Mouse (Mus musculus) stomach, postnatal 0 days (tissue): Measurements from ENCODE around the gene Oas2.
"Not testable (repeated sequence)": the region's sequence is repeated elsewhere in the genome, so short reads cannot be mapped to it uniquely, and the experiment has no call there.

ENCODE experiments used
- CTCF ChIP-seq: IDR thresholded peaks from 2 replicates; pipeline ENCODE4 v1.5.1; 2016; ENCODE audit warnings: antibody characterized with exemption, low read depth, mild to moderate bottlenecking, moderate library complexity
- EP300 ChIP-seq: optimal IDR thresholded peaks from 2 replicates; pipeline ENCODE3; 2016; ENCODE audit warnings: antibody characterized with exemption

- TF ChIP-seq CTCF, EP300: not testable (repeated sequence)
Observed at GRCm38 (mm10) chr5:120798147-120798546, 48.5 kb upstream of the Oas2 start.
